Mouse (Mus musculus) kidney, adult 11 months (tissue): ENCODE data around the gene Gstm2.
"Not testable (repeated sequence)": the region's sequence is repeated elsewhere in the genome, so short reads cannot be mapped to it uniquely, and the experiment has no call there.

Experiments
- DNase-seq: peaks from one replicate; pipeline ENCODE4 v3.0.0; 2022

Gene Gstm2

GRCm38 (mm10) chr3:107986041-107986562 lies at the start of gene Gstm2:
Gstm2 (minus strand) TSS chr3:107986453.
- peak; percentile 76 for DNase-seq

DNA sequence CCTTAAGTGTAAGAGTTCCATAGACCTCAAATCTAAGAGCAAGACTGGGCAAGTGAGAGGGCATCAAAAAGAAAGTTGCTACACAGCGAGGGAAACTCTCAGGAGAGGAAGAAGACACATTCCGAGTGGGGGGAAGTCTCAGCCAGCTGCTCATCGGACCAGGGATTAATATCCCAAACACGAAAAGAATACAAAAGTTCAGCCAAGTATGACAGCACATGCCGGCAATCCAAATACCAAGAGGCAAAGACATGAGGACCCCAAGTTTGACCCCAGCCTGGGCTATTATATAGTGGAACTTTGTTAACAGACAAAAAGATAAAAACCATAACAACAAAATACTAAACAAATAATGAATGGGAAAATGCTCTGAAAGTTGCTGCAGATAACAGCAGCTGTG lies 46.9 kb upstream of the Gstm2 start:
- no peak for DNase-seq

DNA sequence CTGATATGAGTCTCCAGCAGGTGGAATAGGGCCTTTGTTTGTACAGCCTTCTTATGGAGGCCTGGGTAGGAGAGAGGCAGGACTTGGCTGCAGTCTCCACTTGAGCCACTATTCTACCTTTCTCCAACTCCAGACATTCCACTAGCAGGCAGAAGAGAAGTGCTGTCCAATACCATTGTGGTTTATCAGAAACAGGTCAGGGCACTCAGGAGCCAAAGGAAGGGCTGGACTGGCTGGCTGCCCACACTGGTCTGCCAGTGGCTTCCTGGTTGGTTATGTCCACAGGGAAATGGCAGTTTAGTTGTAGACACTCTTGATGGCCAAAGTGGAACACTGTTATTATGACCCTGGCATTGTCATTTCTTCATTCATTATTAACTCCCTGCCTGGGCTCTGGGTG lies 45.9 kb upstream of the Gstm2 start:
- no peak for DNase-seq

DNA sequence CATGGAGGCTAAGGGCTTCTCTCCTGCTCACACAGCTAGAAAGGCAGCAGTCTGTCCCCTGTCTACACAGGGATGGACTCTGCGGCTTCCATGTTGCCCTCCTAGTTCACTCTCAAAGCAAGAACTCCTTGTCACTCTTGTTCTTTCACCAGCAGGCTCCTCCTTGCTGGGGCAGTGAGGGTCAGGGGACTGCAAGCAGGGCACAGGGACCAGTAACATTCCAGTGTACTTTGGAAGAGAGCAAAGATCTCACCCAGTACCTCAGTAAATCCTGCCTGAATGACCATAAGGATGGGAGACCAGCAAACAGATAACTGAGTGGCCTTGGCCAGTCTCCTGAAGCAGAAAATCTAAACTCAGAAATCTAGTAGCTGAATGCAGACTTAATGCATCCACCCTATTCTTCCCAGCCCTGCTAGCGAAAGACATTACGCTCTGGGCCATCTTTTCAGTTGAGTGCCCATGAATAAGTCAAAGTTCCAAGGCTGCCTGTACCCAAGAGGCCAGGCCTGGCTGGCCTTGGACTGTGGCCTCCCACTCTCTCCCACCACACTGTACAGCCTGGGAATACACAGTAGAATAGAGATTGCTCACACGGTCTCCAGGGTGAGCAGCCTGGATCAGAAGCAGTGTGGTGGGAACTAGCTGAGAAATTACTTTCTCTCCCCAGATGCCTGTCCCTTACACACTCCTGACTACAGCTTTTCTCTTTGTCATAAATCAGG lies 42.5 kb upstream of the Gstm2 start:
- DNase-seq: peak; percentile 63

DNA sequence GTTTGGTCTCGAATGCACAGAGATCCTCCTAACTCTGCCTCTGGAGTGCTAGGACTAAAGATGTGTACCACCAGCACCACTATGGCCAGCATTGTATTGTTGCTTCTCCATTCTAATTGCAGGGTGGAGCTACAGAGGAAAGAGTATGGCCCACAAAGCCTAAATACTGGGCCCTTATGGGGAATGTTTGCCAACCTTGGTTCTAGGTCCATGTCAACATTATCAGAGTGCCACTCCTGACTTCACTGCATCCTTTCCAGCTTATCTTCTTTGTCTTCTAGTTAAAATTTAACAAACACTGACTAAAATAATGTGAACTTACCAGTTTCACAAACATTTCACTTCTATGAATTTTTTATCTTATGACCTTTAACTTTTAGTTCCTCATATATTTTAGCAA lies 40.3 kb upstream of the Gstm2 start:
- no peak for DNase-seq

DNA sequence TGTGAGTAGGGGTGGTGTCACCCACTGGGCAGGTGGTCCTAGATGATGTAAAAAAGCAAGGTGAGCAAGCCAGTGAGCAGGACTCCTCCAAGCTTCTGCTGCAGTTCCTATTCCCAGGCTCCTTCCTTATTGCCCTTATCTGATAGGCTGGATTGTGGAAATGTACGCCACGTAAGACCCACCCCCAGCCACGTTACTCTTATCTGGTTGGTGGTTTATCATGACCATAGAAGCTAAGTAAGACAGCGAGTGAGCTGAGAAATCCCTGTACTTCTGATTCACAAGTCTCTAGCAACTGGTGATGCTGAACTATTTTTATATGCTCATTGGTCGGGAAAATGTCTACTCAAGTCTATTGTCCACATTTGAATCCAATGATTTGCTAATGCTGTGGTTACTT lies 39.8 kb upstream of the Gstm2 start:
- DNase-seq: no peak

DNA sequence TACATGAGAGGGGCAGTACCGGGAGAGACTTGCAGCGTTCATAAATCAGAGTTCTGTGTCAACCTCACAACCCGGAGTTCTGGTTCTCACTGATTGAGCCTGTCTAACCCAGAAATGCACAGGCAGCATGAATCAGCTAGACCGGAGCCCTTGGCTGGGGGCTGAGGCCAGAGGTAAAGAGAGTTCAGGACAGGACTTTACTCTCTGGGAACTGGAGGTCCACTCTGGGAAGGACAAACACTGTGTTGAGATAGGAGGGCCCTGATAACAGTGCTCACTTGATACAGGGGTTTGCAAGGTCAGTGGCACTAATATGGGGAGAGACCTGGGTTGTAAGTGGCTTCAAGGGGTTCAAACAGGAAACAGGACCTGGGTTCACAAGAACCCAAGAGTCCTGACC lies 39.1 kb upstream of the Gstm2 start:
- DNase-seq: no peak

- DNase-seq: no peak
Observed at GRCm38 (mm10) chr3:108022650-108023049, 36.4 kb upstream of the Gstm2 start.

DNA sequence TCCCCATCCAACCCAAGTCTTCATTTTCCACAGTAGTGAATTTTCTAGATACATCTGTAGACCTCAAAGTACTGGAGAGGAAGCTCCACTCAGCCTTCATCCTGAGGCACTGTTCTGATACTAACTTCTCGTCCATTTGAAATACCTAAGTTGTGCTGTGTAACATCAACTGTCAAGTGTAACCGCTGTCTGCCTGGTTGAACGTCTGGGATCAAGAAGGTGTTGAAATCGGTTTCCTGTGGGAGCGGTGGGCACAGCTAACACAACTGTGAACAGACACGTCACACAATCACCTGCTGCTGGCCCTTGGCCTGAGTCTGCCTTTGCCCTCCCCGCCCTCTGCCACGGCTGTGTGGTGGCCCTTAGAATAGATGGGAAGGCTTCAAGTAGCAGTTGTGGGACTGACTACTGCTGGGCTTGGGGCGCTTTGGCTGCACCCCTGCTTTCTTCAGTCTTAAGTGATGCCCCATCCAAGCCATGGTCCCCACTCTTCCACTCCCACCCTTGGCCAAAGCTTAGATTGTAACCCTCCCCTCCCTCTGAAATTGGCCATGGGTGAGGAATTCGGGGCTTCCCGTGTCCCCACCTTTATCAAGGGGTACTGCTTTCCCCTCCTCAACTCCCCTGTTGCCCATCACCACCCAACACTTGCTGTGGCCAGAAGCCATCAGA lies 34.2 kb upstream of the Gstm2 start:
- not testable (repeated sequence) for DNase-seq

GRCm38 (mm10) chr3:108019226-108019625 lies 33.0 kb upstream of the Gstm2 start:
- not testable (repeated sequence) for DNase-seq

DNA sequence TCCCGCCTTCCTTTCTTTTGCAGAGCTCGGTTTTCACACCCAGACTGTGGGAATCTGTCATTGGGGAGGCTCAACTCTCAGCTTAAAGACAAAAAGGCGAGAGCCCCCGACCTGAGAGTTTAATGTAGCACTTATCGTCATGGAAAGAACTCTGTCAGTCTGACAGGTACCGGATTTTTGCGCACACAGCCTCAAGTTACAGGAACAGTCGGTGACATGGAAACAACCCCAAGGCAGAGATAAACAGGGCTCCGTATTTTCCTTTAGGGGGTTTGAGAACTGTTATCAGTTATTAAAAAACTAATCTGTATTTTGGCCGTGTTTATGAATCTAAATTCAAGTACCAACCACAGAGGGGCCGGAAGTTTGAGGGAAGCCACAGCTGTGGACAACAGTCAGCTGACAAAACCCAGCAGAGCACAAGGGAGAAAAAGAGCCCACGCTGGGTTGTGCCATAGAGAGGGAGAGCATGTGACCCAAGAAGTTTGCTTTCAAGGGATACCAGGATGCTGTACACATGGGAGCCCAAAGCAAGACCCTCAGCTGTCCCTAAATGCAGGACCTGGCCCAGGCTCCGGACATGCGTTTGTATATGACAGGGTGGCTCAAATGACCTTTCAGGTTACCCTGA lies 32.1 kb upstream of the Gstm2 start:
- no peak for DNase-seq

DNA sequence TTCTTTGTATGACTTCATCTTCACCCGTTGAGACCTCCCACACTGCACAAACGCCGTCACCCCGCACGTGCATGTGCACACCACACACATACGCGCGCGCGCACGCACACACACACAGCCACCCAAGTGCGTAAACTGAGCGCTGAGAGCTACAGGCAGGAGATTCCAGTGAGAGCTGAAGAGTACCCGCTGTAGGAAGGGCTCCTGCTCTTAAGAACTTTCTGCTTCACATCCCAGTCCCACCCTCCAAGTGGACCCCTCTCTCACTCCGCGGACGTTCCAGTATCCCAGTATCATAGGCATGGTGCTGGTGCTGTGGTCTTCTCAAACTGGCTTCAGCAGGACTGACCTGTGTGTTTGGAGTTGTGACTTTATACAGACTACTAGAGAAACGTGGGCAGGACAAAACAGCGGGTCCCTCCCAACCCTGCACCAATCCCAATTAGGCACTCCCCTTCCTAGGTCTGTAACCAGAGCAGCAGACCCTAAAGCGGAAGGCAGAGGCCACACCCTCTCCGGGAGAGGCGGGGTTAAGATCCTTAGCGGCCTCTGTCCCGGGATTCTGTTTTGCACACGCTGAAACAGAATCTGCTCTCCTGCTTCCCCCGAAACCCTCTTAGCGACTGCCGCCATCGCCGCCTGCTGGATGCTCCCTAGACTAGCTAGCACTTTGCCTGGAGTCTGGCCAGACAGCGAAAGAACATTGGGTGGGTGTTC lies 31.4 kb upstream of the Gstm2 start, which contains the start of gene Gstm1:
TSS of gene Gstm1 (minus strand) at position 501 of the 717 bp plus-strand sequence.
- peak; percentile 99 for DNase-seq

GRCm38 (mm10) chr3:108016468-108016867 lies 30.2 kb upstream of the Gstm2 start:
- not testable (repeated sequence) for DNase-seq

DNA sequence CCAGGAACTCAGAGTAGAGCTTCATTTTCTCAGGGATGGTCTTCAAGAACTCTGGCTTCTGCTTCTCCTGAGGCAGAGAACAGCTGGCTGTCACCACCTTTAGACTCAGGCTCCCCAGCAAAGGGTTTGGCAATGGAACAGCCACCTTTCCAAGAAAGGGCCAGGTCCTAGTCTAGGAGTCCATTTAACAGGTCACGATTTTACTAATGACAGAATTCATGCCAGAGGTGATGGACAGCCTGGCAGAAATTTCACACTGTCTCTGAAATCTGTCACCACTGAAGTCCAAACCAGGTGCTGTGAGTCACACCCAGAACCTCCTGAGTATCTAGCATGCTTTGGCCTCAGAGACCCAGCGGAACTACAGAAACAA lies 28.7 kb upstream of the Gstm2 start:
- peak; percentile 48 for DNase-seq

GRCm38 (mm10) chr3:108014098-108014973 lies 28.1 kb upstream of the Gstm2 start:
- DNase-seq: peak; percentile 37

DNA sequence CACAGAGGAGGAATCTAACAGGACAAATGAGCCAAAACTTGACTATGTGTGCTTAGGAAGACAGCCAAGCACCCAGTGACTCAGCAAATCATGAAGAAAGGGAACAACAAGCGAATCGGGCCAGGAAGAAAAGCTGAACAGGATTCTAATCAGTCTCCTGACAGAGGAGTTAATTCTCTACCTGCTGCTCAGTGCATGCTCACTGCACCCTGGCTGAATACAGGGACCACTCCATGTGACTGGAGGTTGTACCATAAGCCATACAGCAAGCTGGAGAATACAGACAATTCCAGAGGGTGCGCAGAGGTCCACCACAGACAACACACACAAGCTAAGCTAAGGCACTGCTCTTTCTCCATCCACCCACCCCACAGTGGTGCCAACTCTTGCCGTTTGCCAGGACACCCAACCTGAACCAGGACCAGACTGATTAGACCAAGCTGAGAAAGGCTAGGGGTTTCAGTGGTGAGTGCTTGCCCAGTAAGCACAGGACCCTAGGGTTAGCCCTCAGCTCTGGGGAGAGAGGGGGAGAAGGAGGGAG lies 27.1 kb upstream of the Gstm2 start:
- peak; percentile 73 for DNase-seq

GRCm38 (mm10) chr3:108011558-108011957 lies 25.3 kb upstream of the Gstm2 start:
- DNase-seq: no peak

- DNase-seq: no peak
Observed at GRCm38 (mm10) chr3:108010286-108010685, 24.0 kb upstream of the Gstm2 start.

- no peak for DNase-seq
Observed at GRCm38 (mm10) chr3:108002021-108002420, 15.8 kb upstream of the Gstm2 start.

GRCm38 (mm10) chr3:107999491-107999890 lies 13.2 kb upstream of the Gstm2 start:
- DNase-seq: no peak

- DNase-seq: no peak
Observed at GRCm38 (mm10) chr3:107998591-107998990, 12.3 kb upstream of the Gstm2 start.

GRCm38 (mm10) chr3:107996576-107996975 lies 10.3 kb upstream of the Gstm2 start:
- DNase-seq: no peak
